Mouse (Mus musculus) frontal cortex, postnatal 25 days (tissue): ENCODE measurements at regions not wholly inside any gene's neighbourhood (a gene's known extent, or its start where the extent isn't known, plus 50 kb on each side); places are given as distances from the start of the nearest gene placed in this dataset.

Experiments
- DNase-seq, 2 experiments: peaks; one replicate each; pipeline ENCODE4 v3.0.0; 2022; ENCODE audit warnings: low spot score in 2 of 2

DNA sequence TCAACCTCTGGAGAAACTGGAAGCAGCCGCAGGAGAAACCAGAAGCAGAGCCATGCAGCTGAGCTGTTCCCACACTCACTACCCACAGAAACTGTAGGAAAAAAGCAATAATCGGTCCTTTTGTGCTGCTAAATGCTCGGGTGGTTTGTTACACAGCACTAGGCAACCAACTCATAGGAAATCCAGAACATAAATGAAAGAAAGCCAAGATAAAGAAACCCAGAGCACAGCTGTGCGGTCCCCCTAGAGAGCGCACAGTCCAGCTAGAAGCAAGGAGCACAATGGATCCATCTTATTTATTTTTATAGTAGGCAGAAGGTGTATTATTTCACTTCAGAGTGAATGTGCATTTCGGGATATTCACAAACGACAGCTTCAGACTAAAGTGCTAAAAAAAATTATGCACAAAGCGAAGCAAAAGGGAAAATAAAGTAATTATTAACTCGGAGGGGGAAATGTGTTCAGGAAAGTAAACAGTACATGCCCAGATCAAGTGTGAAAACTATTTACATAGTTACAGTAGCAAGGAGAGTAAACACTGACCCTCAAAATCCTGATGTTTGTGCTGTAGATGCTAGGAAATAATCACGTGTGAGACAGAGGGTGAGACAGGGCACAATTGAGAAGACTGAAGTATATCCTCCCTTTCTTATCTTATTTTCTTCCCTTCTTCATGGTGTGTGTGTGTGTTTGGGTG lies 204.4 kb upstream of the Noct start:
- DNase-seq = no peak

DNA sequence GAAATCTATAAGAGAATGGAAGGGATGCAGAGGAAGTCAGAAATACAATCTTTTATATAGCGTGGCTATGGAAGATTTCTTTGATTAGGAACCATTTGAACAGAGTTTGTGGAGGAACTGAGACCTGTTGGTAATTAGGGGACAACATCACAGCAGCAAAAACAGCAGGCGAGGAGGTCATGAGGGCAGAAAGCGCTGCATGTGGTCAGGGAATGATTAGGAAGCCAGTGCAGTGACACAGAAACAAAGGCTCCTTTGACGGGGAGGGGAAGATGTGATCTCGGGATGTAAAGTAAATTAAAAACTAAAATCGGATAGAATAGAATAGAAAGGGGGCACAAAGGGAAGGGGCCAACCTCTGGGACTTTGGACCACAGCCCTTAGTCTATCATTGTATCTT lies 199.6 kb upstream of the Noct start:
- no peak for DNase-seq

DNA sequence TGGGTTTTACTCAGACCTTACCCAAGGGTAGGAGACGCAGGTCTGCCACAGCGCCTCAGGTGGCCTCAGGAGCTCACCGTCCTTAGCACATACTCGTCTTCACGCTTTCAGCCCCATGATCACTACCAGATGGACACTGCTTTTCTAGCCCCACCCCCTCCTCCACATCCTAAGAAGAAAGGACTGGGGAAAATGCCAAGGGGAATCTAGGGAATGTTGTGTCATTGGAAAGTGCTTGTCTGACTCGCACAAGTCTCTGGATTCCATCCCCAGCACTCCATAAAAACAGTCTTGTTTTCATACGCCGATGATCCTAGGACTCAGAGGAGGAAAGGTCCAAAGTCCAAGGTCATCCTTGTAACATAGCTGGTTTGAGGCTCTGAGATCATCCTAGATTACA lies 192.4 kb upstream of the Noct start:
- DNase-seq = no peak

DNA sequence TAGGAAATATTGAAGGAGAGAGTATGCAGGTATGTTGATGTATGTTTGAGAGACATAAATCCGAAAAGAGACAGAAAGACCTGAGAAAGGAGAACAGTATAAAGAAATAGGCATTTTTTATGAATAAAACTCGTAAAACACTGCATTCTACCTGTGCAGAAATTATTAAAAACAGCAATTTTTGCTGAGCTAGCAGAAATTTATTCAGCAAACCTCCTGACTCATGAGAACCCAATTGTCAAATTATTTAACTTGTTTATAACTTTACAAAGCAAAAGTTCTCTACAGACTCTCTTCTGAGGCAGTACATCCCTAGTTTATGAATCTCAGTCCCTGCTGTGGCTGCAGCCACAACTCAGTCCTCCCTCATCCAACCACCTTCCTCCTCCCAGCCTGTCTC lies 191.0 kb upstream of the Noct start:
- DNase-seq = no peak

DNA sequence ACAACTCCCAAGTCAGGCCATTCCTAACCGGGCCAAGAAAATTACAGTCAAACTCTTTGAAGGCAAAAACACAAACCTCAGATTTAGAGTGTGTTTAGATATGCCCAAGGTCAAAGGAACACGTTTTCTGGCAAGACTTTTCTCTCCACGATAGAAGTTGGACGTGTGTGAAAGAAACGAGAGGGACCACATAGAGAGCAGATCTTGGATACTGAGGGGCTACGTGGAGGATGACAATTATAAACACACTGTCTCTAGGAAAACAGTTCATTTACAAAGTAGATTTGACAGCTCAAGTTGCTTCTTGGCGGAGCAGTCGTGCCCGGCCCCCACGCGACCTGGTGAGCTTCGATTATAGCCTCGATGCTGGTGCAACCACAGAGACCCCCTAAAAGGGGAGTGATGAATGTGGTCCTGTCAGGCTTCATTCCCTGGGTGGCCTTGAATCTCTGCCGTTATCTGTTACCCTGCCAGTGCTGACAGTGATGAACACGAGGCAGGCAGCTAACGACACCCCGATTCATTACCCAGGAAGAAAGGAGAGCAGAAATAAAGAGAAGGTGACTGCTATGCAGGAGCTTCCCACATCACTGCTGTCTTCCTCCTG lies 187.4 kb upstream of the Noct start:
- DNase-seq = no peak

DNA sequence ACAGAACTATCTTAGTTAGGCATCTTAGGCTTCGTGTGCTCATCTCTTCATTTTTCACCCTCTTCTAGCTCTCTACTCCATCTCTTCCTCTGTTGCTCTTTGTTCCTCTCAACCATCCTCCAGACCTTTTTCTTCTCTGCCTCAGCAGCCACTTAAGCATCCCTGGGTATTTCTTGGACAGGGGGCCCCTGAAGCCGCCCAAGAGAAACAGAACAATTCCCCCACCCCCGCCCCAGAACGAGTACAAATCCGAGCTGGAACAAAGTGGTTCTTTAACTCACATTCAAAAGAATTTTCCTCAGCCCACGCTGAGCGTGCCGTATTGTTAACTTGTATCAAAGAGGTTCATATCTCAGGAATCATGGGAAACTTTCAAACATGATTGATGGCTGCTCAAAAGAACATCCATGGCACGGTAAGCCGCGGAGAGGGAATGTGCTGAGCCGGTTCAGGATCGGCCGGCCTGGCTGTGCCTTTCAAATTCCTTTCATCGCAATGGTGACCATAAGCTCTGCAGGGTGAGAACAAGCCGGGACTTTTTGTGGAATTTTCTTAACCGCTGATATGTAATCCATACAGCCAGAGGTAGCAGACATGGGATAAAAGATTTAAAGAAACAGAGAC lies 181.9 kb upstream of the Noct start:
- DNase-seq = no peak

DNA sequence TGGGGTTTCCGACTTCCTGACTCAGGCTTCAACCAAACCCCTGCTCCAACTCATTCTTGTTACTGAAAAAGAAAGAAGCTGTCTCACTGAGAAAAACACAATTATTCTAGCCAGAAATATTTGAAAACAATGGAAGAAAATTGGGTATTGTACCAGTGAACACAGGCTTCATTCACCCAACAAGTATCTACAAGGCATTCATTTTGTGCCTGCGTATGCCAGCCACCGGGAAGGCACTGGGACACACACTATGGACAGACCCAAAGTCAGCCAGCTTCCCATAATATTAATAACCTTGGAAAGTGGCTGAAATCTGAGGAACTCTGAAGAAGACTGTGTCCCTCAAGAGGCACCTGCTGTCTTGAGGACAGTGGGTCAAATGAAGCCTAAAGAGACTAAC lies 175.5 kb upstream of the Noct start:
- DNase-seq = no peak

DNA sequence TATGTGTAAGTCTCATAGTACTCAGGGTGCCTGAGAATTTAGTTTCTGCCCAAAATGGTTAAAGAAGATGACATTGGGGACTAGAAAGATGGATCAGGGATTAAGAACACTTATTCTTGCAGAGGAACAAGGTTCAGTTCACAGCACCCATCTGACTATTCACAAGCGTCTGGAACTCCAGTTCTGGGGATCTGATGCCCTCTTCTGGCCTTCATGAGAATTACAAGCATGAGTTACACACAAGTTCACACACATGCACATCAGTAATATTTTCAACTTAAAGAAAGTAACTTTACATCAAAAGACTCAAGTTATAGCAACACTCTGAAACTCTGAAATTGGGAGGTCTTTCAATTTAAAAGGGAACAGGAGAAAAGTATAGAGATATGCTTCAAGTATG lies 174.1 kb upstream of the Noct start:
- DNase-seq = no peak

DNA sequence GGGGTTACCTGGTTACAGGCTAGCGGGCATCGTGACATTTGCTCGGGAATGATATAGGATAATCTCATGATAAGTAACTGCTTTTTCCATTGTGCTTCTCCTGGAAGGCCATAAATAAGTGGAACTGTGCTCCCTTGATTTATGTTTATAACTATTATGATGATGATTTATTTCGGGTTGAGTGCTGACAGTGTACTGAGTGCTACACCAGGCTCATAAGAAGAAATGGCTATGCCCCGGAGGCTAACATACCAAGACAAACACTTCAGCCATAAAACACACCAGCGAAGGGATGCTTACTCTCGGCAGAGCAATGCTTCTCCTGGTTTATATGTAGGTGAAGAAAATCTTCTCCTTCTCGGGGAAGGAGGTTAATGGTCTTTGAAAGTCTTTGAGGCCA lies 169.2 kb upstream of the Noct start:
- no peak for DNase-seq

DNA sequence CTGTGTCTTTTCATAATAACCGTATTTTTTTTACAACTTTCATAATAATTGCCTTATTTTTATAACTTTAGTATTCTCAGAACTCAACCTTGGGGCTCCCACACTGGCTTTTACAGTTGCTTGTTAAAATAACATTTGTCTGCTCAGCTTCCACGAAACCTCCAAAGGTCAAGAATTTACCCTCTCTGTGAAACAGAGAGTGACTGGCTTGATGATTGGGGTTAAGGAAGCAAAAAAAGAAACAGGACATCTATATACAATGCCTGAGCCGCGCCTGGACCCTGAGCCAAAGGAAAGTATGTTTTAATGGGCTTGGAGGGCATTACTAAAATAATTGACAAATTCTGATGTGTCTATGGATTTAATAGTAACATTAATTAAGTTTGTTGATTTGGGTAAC lies 160.0 kb upstream of the Noct start:
- DNase-seq = no peak

DNA sequence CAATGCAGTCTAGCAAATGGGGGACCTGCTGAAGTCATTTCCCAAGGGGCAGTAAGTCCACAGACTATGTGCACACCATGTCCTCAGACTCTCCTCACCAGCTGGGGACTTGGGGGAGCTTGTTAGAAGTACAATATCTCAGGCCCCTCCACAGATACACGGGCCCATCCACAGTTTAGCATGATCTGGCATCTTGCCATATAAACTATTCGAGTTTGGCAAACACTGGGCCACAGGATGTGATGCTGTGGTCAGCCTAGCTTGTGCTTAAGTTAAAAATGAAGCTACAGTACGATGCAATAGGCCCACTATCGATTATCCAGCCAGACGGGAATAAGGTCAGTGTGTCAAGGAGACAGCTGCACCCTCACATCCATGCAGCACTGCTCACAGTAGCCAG lies 157.9 kb upstream of the Noct start:
- DNase-seq = no peak

DNA sequence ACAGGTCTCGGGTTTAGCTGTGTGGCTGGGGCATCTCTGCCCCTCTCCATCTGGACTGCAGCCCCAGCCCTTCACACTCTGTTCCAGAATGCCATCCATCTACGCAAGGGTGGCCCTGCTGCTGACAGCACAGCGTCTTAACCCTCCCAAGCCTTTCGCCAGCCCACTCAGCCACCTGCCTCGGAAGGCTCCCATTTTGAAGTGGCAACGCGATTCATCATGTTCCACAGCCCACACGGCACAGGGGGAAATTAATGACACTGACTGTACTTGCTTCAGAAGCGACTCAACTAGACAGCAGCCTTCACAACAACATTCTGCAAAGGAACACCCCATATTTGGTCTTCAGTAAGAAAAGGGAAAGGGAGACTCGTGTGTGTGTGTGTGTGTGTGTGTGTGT lies 151.8 kb upstream of the Noct start:
- DNase-seq = peak in 1 of 2 experiments; percentile 31

DNA sequence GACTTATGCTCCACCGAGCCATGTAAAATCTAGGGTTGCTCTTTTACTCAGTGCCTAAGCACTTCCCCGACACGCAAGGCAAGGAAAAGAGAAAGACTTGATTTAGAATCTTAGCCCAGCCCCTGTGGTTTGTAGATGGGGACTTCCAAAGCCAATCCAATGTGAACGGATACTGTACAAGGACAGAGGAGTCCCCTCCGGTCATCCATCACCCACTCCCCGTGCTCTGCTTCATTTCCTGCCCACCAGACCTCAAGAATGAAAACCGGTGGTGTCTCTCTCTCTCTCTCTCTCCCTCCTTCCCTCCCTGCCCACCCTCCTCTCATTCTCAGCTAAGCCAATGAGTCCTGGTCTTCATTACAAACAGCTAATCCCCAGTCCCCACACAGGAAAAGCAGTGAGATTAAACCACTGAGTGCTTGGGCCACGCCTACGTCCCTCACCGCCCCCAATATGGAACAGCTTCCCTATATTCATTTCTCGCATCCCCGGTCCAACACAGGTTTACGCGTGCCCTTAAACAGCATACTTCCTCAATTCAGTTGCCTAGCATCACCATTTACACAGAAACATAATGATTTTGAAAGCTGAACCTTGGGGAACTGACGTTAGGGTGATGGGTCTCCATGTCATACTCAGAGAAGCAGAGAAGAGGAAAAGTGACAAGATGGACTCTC lies 151.1 kb upstream of the Noct start:
- DNase-seq = no peak

DNA sequence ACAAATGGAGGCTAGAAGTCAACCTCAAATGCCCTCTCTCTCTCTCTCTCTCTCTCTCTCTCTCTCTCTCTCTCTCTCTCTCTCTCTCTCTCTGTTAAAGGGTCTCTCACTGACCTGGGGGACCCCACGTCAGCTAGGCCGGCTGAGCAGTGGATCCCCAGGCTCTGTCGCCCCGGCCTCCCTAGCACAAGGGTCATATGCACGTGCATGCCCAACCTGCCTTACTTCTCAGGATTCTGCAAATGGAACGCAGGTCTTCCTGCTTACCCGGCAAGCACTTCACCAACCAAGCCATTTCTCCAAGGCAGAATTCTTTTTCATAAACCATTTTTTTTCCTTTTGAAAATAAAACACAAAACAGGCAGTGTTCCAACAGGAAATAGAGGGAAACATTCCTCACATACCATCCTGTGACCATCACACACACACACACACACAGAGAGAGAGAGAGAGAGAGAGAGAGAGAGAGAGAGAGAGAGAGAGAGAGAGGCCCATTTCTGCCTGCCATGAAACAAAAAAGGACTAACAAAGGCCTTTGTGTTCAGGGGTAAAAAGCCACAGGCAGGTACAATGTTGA lies 150.4 kb upstream of the Noct start:
- no peak for DNase-seq

DNA sequence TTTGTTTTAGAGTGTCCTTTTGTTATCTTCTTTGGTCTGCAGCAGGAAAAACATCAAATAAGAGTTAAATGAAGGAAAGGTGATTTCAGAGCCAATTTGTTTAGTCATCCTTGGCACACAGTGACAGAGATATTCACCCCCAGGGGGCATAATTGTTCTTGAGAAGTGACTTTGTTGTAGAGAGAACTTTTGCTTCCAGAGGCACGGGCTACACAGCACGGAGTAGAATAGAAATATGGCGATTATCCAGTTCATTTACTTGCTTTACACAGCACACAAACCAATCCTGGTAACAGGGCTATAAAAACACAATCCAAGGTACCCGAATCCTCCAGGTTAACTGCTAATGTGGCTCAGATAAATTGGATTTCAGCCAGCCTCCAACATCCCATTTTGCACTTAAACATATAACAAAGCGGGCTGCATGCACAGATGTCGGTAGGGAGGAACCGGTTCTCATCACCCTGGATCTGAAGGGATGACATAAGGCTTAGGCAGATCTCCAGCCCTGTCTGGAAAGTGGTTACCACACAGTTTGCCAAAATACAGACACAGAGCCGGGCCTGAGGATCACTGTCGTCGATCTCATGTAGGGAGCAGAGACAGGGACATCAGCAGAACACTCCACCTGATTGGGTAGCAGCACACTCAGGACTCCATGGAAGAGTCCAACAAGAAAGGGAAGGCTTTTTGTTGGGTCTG lies 148.9 kb upstream of the Noct start:
- no peak for DNase-seq

DNA sequence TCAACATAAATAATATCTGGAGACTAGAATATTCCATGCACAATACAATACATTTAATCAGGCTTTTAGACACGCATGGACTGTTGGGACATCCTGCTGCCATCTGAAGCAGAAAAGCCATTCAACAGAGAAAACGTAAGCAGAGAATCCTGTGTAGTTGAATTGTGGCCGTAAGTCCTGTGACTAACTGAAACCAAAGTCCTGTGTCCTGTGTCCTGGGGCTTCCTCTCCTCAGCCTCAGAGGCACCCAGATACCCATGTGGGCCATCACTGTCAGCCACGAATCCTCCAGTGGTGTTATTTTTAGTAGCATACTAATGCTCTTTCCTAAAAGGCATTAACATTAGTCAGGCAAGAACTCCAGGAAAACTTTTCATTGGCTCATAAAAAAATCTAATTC lies 145.8 kb upstream of the Noct start:
- no peak for DNase-seq

DNA sequence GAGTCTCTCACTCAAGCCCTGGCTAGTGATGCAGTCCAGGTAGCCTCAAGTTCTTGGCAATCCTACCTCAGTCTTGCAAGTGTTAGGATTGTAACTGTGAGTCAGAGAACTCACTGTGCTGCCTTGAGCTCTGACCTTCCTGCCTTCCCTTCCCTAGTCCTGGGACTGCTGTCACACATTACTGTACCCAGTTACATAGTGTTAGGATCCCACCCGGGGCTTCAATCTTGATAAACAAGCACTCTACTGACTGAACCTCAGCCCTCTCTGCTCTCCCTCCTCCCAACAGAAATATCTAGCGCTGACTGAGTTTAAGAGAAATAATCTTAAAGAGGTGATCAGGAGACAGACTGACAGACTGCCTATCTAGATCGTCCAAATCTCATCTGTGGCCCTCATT lies 143.8 kb upstream of the Noct start:
- DNase-seq = no peak

DNA sequence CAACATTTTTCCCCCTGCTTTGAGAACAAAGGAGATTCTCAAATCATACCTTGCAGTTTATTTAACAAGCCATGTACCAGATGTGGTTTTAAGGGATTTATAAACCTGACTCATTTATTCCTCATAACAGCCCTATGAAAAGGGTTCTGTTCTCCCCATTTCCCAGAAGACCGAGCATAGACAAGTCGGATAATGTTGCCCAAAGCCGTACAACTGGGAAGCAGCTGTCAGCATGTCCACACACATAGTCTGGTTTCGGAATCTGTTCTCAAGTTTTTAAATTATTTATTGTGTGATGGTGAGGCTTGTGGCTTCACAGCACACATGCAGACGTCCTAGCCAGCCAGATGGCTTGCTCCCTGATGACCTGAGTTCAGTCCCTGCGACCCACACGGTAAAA lies 143.4 kb upstream of the Noct start:
- DNase-seq = no peak

DNA sequence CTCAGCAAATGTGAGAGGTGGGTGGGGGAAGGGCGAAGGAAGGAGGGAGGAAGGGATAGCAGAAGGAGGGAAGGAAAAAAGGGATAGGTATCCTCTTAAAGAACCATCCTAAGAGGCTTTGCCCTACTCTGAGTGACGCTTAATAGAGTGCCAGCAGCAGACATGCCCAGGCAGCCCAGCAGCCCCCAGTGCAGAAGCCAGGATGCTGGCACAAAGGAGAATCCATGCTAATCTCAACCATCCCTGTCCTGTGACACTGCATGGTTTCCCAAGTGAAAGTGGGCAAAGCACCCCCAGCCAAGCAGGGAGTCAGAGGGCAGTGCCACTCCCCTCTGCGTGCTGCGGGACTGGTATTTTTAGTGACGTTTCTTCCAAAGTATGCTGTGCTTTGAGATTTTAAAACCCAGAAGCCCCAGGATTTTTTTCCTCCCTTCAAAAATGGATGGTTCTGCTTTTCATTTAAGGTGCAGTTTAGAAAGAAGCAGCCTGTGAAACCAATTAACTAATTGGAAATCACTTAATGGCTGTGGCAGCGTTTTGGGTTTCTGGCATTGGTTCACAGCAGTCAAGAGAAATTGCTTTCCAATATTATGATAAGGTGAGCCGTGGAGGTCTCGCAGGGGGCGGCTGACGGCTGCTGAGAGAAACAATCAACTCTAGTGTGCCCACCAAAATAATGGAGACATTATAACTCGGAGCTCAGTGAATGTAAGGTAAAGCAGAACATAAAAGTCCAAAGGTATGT lies 141.2 kb upstream of the Noct start:
- no peak for DNase-seq

DNA sequence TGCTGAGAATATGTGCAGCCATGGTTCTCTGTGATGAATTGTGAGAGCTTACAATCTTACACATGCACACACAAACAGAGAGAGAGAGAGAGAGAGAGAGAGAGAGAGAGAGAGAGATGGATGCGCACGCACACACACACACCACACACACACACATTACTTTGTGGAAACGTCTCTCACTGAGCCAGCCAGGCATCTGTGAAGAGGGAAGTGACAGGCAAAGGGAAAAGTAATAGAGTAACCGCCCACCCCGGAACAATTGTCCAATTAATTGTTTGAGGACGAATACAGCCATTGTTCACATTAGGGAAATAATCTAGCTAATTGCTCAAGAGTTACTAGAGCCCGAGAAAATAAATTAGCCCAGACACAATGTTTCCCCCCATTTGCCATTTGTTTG lies 140.7 kb upstream of the Noct start:
- no peak for DNase-seq

DNA sequence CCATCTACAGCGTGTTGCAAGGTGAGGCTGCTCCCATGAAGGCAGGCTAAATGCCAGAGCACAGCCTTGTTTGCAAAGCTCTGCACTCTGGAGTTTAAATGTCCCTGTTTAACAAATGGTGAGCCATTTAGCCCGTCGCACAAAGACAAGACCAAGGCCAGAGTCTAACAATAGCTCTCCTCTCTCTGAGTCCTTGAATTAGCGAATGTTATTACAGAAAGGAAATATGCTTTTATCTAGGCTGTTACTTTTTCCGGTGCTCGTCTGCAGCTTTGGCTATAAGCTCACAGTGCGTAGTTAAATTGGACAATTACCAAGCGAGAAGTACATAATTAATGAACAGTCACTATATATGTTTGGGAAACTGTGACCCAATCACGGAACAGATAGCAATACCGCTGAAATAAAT lies 137.8 kb upstream of the Noct start:
- DNase-seq = no peak
